Mouse (Mus musculus) MEL (cell line): ENCODE measurements at regions not wholly inside any gene's neighbourhood (a gene's known extent, or its start where the extent isn't known, plus 50 kb on each side); places are given as distances from the start of the nearest gene placed in this dataset.

Experiments
- DNase-seq: peaks from one replicate; pipeline ENCODE4 v3.0.0; 2011; ENCODE audit warnings: low read depth, low spot score
- H3K27ac ChIP-seq: 2 replicates; pipeline ENCODE4 v1.5.1; 2012; ENCODE audit warnings: low read depth, mild to moderate bottlenecking, control low read depth, low read length, moderate library complexity; ENCODE audit not compliant: control insufficient read depth
- H3K27me3 ChIP-seq, 2 experiments: fragments of 150-350 bp in 1 of 2; sonication (generic) in 1 of 2; 2 replicates each; pipeline ENCODE4 v1.6.1; 2012; ENCODE audit warnings: low read length in 2 of 2, mild to moderate bottlenecking in 2 of 2, improper control_type of control experiment in 1 of 2, moderate library complexity in 1 of 2; ENCODE audit not compliant: insufficient read depth in 2 of 2, control insufficient read depth in 1 of 2
- H3K36me3 ChIP-seq, 2 experiments: 2 replicates each; pipeline ENCODE4 v1.6.1; 2012 to 2014; ENCODE audit warnings: low read length in 2 of 2, improper control_type of control experiment in 1 of 2, inconsistent platforms in 1 of 2, mild to moderate bottlenecking in 1 of 2; ENCODE audit not compliant: insufficient read depth in 2 of 2, control insufficient read depth in 1 of 2
- H3K4me1 ChIP-seq, 2 experiments: fragments of 150-350 bp in 1 of 2; sonication (generic) in 1 of 2; 2 replicates each; pipeline ENCODE4 v1.6.1; 2012; ENCODE audit warnings: low read length in 2 of 2, improper control_type of control experiment in 1 of 2, mild to moderate bottlenecking in 1 of 2; ENCODE audit not compliant: insufficient read depth in 2 of 2, control insufficient read depth in 1 of 2
- H3K4me3 ChIP-seq, 2 experiments: fragments of 150-350 bp in 1 of 2; sonication (generic) in 1 of 2; 2 replicates each; pipeline ENCODE4 v1.5.1; 2012; ENCODE audit warnings: low read depth in 2 of 2, low read length in 2 of 2, mild to moderate bottlenecking in 2 of 2, moderate library complexity in 2 of 2, control low read depth in 1 of 2, improper control_type of control experiment in 1 of 2; ENCODE audit not compliant: control insufficient read depth in 1 of 2, insufficient read depth in 1 of 2
- H3K79me2 ChIP-seq: 2 replicates; pipeline ENCODE4 v1.6.1; 2012; ENCODE audit warnings: mild to moderate bottlenecking, low read length, moderate library complexity; ENCODE audit not compliant: control insufficient read depth, poor library complexity, insufficient read depth
- H3K9ac ChIP-seq: 2 replicates; pipeline ENCODE4 v1.6.1; 2012; ENCODE audit warnings: low read depth, mild to moderate bottlenecking, control low read depth, low read length, moderate library complexity; ENCODE audit not compliant: control insufficient read depth, poor library complexity, severe bottlenecking
- H3K9me3 ChIP-seq: fragments of 150-350 bp; sonication (generic); replicated peaks from 2 replicates; pipeline ENCODE4 v1.6.1; 2012; ENCODE audit warnings: mild to moderate bottlenecking, low read length, improper control_type of control experiment, moderate library complexity; ENCODE audit not compliant: insufficient read depth
- BHLHE40 ChIP-seq: IDR thresholded peaks from 2 replicates; pipeline ENCODE4 v1.6.1; 2012; ENCODE audit warnings: low read depth, mild to moderate bottlenecking, inconsistent platforms, low read length, improper control_type of control experiment, borderline replicate concordance
- CHD1 ChIP-seq: IDR thresholded peaks from 2 replicates; pipeline ENCODE4 v1.6.1; 2012; ENCODE audit warnings: low read depth, mild to moderate bottlenecking, inconsistent platforms, low read length, improper control_type of control experiment
- CHD2 ChIP-seq: IDR thresholded peaks from 2 replicates; pipeline ENCODE4 v1.6.1; 2011; ENCODE audit warnings: low read length, improper control_type of control experiment
- CTCF ChIP-seq, 3 experiments: IDR thresholded peaks in 2 of 3; conservative IDR thresholded peaks in 1 of 3; 2 replicates each; pipeline ENCODE4 v1.5.1; 2011 to 2012; ENCODE audit warnings: low read length in 3 of 3, low read depth in 2 of 3, mild to moderate bottlenecking in 2 of 3, improper control_type of control experiment in 1 of 3, inconsistent platforms in 1 of 3, mixed read lengths in 1 of 3, moderate library complexity in 1 of 3; ENCODE audit not compliant: control insufficient read depth in 1 of 3, insufficient read depth in 1 of 3, poor library complexity in 1 of 3, severe bottlenecking in 1 of 3
- E2F4 ChIP-seq: IDR thresholded peaks from 2 replicates; pipeline ENCODE4 v1.6.1; 2011; ENCODE audit warnings: low read depth, low read length, improper control_type of control experiment, borderline replicate concordance
- ELF1 ChIP-seq: IDR thresholded peaks from 2 replicates; pipeline ENCODE4 v1.6.1; 2014; ENCODE audit warnings: low read depth, mild to moderate bottlenecking, inconsistent platforms, low read length, improper control_type of control experiment, moderate library complexity
- EP300 ChIP-seq, 2 experiments: IDR thresholded peaks; 2 replicates each; pipeline ENCODE4 v1.6.1; 2011; ENCODE audit warnings: improper control_type of control experiment in 2 of 2, low read length in 2 of 2, low read depth in 1 of 2, mild to moderate bottlenecking in 1 of 2
- ETS1 ChIP-seq: IDR thresholded peaks from 2 replicates; pipeline ENCODE4 v1.6.1; 2012; ENCODE audit warnings: low read depth, mild to moderate bottlenecking, inconsistent platforms, low read length, improper control_type of control experiment, moderate library complexity
- GATA1 ChIP-seq: IDR thresholded peaks from 2 replicates; pipeline ENCODE4 v1.6.1; 2011; ENCODE audit warnings: low read depth, low read length, improper control_type of control experiment
- MAFK ChIP-seq: IDR thresholded peaks from 2 replicates; pipeline ENCODE4 v1.6.1; 2011; ENCODE audit warnings: low read depth, mild to moderate bottlenecking, low read length, improper control_type of control experiment, borderline replicate concordance
- NELFE ChIP-seq: IDR thresholded peaks from 2 replicates; pipeline ENCODE4 v1.6.1; 2011; ENCODE audit warnings: low read depth, low read length, improper control_type of control experiment
- POLR2A ChIP-seq, 2 experiments: IDR thresholded peaks; 2 replicates each; pipeline ENCODE4 v1.6.1; 2011 to 2012; ENCODE audit warnings: low read length in 2 of 2, mild to moderate bottlenecking in 2 of 2, control low read depth in 1 of 2, improper control_type of control experiment in 1 of 2, low read depth in 1 of 2, moderate library complexity in 1 of 2; ENCODE audit not compliant: control insufficient read depth in 1 of 2, insufficient read depth in 1 of 2, poor library complexity in 1 of 2
- POLR2AphosphoS5 ChIP-seq: IDR thresholded peaks from 2 replicates; pipeline ENCODE4 v1.6.1; 2012; ENCODE audit warnings: low read depth, borderline replicate concordance, mild to moderate bottlenecking, inconsistent platforms, low read length, moderate library complexity, mixed read lengths
- RAD21 ChIP-seq: IDR thresholded peaks from 2 replicates; pipeline ENCODE4 v1.6.1; 2011; ENCODE audit warnings: mild to moderate bottlenecking, low read depth, low read length, improper control_type of control experiment
- SIN3A ChIP-seq: IDR thresholded peaks from 2 replicates; pipeline ENCODE4 v1.6.1; 2012; ENCODE audit warnings: low read length, improper control_type of control experiment, inconsistent platforms
- TAL1 ChIP-seq: IDR thresholded peaks from 2 replicates; pipeline ENCODE4 v1.6.1; 2012; ENCODE audit warnings: mild to moderate bottlenecking, inconsistent platforms, low read length, moderate library complexity, mixed read lengths
- TBP ChIP-seq: IDR thresholded peaks from 2 replicates; pipeline ENCODE4 v1.8.0; 2011; ENCODE audit warnings: low read depth, low read length, improper control_type of control experiment
- TCF12 ChIP-seq: IDR thresholded peaks from 2 replicates; pipeline ENCODE4 v1.6.1; 2014; ENCODE audit warnings: low read depth, mild to moderate bottlenecking, inconsistent platforms, low read length, improper control_type of control experiment, moderate library complexity
- UBTF ChIP-seq: IDR thresholded peaks from 2 replicates; pipeline ENCODE4 v1.6.1; 2012; ENCODE audit warnings: low read depth, mild to moderate bottlenecking, inconsistent platforms, low read length, improper control_type of control experiment, moderate library complexity, borderline replicate concordance; ENCODE audit not compliant: insufficient read depth
- USF1 ChIP-seq: IDR thresholded peaks from 2 replicates; pipeline ENCODE4 v1.6.1; 2014; ENCODE audit warnings: low read depth, mild to moderate bottlenecking, inconsistent platforms, low read length, improper control_type of control experiment, moderate library complexity
- USF2 ChIP-seq, 2 experiments: IDR thresholded peaks; 2 replicates each; pipeline ENCODE4 v1.6.1; 2011 to 2012; ENCODE audit warnings: improper control_type of control experiment in 2 of 2, low read length in 2 of 2, borderline replicate concordance in 1 of 2, inconsistent platforms in 1 of 2, low read depth in 1 of 2, mild to moderate bottlenecking in 1 of 2; ENCODE audit not compliant: insufficient read depth in 1 of 2
- ZC3H11A ChIP-seq: IDR thresholded peaks from 2 replicates; pipeline ENCODE4 v1.6.1; 2012; ENCODE audit warnings: low read depth, mild to moderate bottlenecking, inconsistent platforms, low read length, improper control_type of control experiment
- ZKSCAN1 ChIP-seq: IDR thresholded peaks from 2 replicates; pipeline ENCODE4 v1.6.1; 2012; ENCODE audit warnings: low read depth, mild to moderate bottlenecking, inconsistent platforms, low read length, improper control_type of control experiment, moderate library complexity
- ZMIZ1 ChIP-seq: IDR thresholded peaks from 2 replicates; pipeline ENCODE4 v1.6.1; 2012; ENCODE audit warnings: low read depth, mild to moderate bottlenecking, inconsistent platforms, low read length, improper control_type of control experiment, moderate library complexity

DNA sequence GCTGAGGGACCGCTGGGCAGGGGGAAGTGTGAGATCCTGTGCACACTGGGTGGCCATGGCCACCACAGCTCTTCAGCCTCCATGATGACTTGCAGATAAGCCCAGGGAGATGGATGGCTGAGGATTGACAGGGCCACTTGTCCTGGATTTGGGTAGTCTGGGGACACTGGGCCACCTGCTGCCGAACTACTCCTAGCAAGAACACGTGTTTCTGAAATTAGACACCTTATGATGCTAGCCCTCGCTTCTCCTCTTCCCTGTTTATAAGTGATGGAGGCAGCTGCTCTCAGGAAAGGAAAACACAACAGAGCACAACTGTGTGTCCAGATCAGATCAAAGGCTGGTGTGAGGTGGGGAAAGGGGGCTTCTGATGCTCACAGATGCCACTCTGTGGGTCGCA is 64.9 kb upstream of the Tpm1 start:
- TF ChIP-seq E2F4, result no peak
- TF ChIP-seq ZMIZ1, result no peak
- no peak for TF ChIP-seq EP300 (IDR thresholded peaks at IDR 0.05; ENCODE audit: low read depth in 1 of 2, low read length in 2 of 2)
- no peak for TF ChIP-seq ELF1
- TF ChIP-seq ETS1, result no peak
- no peak for TF ChIP-seq USF1
- TF ChIP-seq GATA1, result no peak
- no peak for TF ChIP-seq TCF12
- no peak for TF ChIP-seq POLR2AphosphoS5
- TF ChIP-seq MAFK, result no peak
- no peak for TF ChIP-seq RAD21
- TF ChIP-seq UBTF, result no peak
- TF ChIP-seq POLR2A (IDR thresholded peaks at IDR 0.05; ENCODE audit: control insufficient read depth in 1 of 2, insufficient read depth in 1 of 2, low read depth in 1 of 2, low read length in 2 of 2, poor library complexity in 1 of 2), result no peak
- TF ChIP-seq BHLHE40, result no peak
- TF ChIP-seq SIN3A, result no peak
- no peak for TF ChIP-seq ZKSCAN1
- no peak for TF ChIP-seq TBP
- no peak for TF ChIP-seq CHD2
- no peak overlapping the region for H3K9ac ChIP-seq
- H3K9me3 ChIP-seq, result no peaks in the 10 kb centered on the region
- no peak for DNase-seq
- H3K4me3 ChIP-seq, result no peak overlapping the region
- no peak overlapping the region for H3K27ac ChIP-seq
- H3K36me3 ChIP-seq, result no peaks in the 10 kb centered on the region
- H3K4me1 ChIP-seq, result no peaks in the 10 kb centered on the region
- no peaks in the 10 kb centered on the region; a peak in 1 of 4 replicates for H3K27me3 ChIP-seq
- H3K79me2 ChIP-seq, result no peaks in the 10 kb centered on the region

DNA sequence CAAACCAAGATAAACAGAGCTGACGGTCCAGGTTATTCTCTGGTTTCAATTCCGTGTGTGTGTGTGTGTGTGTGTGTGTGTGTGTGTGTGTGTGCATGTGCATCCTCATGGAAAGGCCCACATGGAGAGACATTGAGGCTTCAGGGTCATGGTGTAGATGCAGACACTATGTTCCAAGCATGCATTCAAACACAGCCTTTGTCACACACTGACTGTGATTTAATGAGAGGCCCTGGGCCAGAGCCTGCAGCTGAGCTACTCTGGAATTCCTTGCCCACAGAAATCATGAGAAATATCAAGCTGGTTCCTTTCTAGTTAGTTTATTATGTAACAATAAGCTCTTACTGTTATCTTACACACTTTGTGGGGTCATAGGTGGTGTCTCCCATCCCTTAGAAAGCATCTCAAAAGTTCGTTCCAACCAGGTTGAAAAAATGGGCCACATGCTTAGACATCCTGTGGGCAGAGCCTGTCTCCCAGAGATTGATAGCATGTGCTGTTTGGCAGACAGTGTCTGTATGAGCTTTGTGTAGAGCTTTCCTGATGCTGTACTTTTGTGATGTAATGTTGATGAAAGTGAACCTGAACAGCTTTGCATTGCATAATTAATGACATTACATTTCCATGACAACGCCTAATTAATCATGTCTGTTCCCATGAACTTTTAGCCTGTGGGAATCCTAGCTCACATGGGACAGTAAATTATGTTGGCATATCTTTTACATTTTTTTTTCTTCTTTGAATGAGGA is 62.8 kb upstream of the Tpm1 start:
- H3K4me1 ChIP-seq, result no peaks in the 10 kb centered on the region
- TF ChIP-seq POLR2A (IDR thresholded peaks at IDR 0.05; ENCODE audit: control insufficient read depth in 1 of 2, insufficient read depth in 1 of 2, low read depth in 1 of 2, low read length in 2 of 2, poor library complexity in 1 of 2), result no peak
- no peak for TF ChIP-seq TCF12
- no peak for TF ChIP-seq UBTF
- no peak for TF ChIP-seq USF2 (IDR thresholded peaks at IDR 0.05; ENCODE audit: borderline replicate concordance in 1 of 2, insufficient read depth in 1 of 2, low read depth in 1 of 2, low read length in 2 of 2)
- TF ChIP-seq ZC3H11A, result no peak
- no peak for TF ChIP-seq ZMIZ1
- TF ChIP-seq CTCF (IDR thresholded peaks at IDR 0.05 in 2 of 3, conservative IDR thresholded peaks at IDR 0.05 in 1 of 3; ENCODE audit: control insufficient read depth in 1 of 3, insufficient read depth in 1 of 3, low read depth in 2 of 3, low read length in 3 of 3, poor library complexity in 1 of 3, severe bottlenecking in 1 of 3), result no peak
- TF ChIP-seq CHD2, result no peak
- no peak for TF ChIP-seq SIN3A
- no peak for TF ChIP-seq ELF1
- TF ChIP-seq TAL1, result no peak
- no peak for TF ChIP-seq CHD1
- no peak for TF ChIP-seq USF1
- TF ChIP-seq NELFE, result no peak
- no peak for TF ChIP-seq GATA1
- no peak overlapping the region for H3K27ac ChIP-seq
- H3K9ac ChIP-seq, result no peak overlapping the region
- H3K36me3 ChIP-seq, result no peaks in the 10 kb centered on the region
- no peak for DNase-seq
- no peak overlapping the region for H3K4me3 ChIP-seq
- H3K79me2 ChIP-seq, result no peaks in the 10 kb centered on the region
- H3K27me3 ChIP-seq, result no peaks in the 10 kb centered on the region; a peak in 1 of 4 replicates
- no peaks in the 10 kb centered on the region for H3K9me3 ChIP-seq
